Mouse (Mus musculus) megakaryocyte-erythroid progenitor cell, adult 5-6 weeks (primary cell): ENCODE results near the gene Vmn1r91. TPM values are rescaled to one million over a fixed set of nuclear protein-coding genes. Genes with fewer than 3 reads are reported as not detected.
"Not testable (repeated sequence)": the region's sequence is repeated elsewhere in the genome, so short reads cannot be mapped to it uniquely, and the experiment has no call there.

ENCODE experiments used
- ATAC-seq: replicated peaks from 2 replicates; pipeline ENCODE4 v1.8.0; 2016; ENCODE audit warnings: mild to moderate bottlenecking, inconsistent platforms; ENCODE audit not compliant: severe bottlenecking, poor library complexity, low FRiP score, low TSS enrichment
- total RNA-seq, 2 experiments: library from RNA; stranded (forward) in 1 of 2; stranded (reverse) in 1 of 2; fragments of 200-1000, 215-1000 nt in 1 of 2; fragments of >200 nt in 1 of 2; fragmentation: Nextera tagmentation in 1 of 2; gene quantifications; 2 replicates each; pipeline ENCODE4 v1.2.3; 2014 to 2017

Gene Vmn1r91
- not detected in 2 replicates for total RNA-seq (2014; fragmentation: Nextera tagmentation)
- not detected in 2 replicates for total RNA-seq (2017)

DNA sequence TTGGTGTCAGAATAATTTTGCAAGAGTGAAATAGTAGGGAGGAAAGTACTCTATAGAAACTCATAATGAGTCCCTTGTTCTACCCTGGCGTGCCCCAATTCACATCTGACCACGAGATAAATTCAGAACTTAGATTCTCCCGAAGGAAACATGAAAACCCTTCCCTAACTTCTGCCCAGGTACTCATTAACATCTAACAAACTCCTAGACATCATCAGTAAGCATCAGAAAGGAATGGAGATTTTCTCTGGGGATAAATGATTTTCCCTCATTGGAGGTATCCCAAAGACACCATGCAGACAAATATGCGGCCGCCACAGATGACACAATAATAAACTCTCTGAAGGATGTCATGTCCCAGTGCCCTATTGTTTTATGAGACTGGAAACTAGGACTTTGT, at the start of gene Vmn1r91:
Gene Vmn1r91, plus strand, starts transcription at position 301 of the 400 bp plus-strand sequence.
- not testable (repeated sequence) for ATAC-seq

DNA sequence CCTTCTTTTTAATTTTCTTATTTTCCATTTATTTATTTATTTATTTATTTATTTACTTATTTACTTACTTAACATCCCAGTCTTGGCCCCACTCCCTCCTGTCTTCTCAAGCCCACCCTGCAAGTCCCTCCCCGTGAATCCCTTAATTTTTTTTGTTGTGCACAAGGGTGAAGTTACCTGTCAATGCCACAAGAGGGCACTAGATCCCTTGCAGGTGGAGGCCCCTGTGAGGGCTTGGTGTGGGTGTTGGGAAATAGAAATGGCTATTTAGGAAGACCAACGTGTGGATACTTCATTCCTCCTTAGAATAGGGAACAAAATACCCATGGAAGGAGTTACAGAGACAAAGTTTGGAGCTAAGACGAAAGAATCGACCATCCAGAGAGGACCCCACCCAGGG, 35.4 kb upstream of the Vmn1r91 start:
- not testable (repeated sequence) for ATAC-seq

DNA sequence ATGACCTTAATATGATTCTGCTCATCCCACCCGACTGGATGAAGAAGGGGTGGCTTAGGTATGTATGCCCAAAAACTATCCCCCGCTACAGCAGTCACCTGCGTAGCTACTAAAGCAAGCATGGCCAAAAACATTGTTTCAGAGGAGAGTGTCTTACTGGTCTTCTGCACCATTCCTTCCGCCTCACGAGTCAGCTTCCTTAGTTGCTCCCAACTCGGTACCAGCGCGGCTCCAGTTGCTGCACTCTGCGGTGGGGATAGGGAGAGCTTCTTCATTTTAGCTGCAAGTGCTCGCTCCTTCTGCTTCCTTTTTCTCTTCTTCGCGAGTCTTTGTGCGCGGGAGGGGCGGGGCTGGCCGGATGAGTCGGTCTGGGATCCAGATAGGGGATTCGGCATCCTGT, 21.4 kb upstream of the Vmn1r91 start:
- ATAC-seq = not testable (repeated sequence)

DNA sequence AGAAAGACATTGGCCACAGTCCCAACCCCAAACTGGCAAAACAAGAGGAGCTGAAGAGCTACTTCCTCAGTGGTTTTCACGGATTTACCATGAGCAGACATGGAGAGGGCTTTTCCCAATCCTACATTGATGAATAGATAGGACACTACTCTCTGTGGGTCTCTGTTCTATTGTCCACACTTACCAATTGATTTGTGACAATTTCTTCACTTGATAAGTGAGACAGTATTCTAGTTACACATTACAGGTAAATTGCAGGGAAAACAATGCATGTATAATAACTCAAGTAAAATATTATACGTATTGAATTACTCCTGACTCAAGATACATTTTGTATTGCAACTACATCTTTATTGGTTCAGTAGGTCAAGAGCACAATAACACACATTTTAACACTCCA, 23.0 kb downstream of the Vmn1r91 start, which contains the start of gene Gm16442:
Gene Gm16442, minus strand, starts transcription at position 101 of the 400 bp plus-strand sequence.
- ATAC-seq = not testable (repeated sequence)

DNA sequence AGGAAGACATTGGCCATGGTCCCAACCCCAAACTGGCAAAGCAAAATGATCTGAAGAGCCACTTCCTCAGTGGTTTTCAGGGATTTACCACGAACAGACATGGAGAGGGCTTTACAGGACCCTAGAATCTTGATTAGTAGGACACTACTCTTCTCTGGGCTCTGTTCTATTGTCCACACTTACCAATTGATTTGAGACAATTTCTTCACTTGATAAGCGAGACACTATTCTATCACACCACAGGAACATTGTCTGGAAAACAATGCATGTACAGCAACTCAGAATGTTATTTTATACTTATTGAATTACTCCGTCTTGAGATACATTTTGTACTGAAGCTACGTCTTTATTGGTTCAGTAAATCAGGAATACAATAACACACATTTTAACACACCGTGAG, 39.5 kb downstream of the Vmn1r91 start, which contains the start of gene Vmn1r93:
Gene Vmn1r93, minus strand, starts transcription at position 101 of the 400 bp plus-strand sequence.
- ATAC-seq = not testable (repeated sequence)

Other genes with a start within 250 kb of the Vmn1r91 start
- gene Gm19345, start 247.7 kb upstream of the Vmn1r91 start, total RNA-seq (2014; fragmentation: Nextera tagmentation) = not detected in 2 replicates
- gene Gm19345, start 247.7 kb upstream of the Vmn1r91 start, total RNA-seq (2017) = not detected in 2 replicates
- gene Ceacam16, start 238.4 kb upstream of the Vmn1r91 start, total RNA-seq (2014; fragmentation: Nextera tagmentation) = not detected in 2 replicates
- not detected in 2 replicates for gene Ceacam16, start 238.4 kb upstream of the Vmn1r91 start, total RNA-seq (2017)
- not detected in 2 replicates for gene Ceacam19, start 211.7 kb upstream of the Vmn1r91 start, total RNA-seq (2014; fragmentation: Nextera tagmentation)
- not detected in 2 replicates for gene Ceacam19, start 211.7 kb upstream of the Vmn1r91 start, total RNA-seq (2017)
- 1.3 and 6.4 TPM in 2 replicates for gene Pvr, start 178.5 kb upstream of the Vmn1r91 start, total RNA-seq (2014; fragmentation: Nextera tagmentation)
- 0.85 and 0.91 TPM in 2 replicates for gene Pvr, start 178.5 kb upstream of the Vmn1r91 start, total RNA-seq (2017)
- not detected in 2 replicates for gene Igsf23, start 148.9 kb upstream of the Vmn1r91 start, total RNA-seq (2014; fragmentation: Nextera tagmentation)
- 0.50 TPM in 1 of 2 replicates, not detected in the other for gene Igsf23, start 148.9 kb upstream of the Vmn1r91 start, total RNA-seq (2017)
- not detected in 2 replicates for gene Ceacam20, start 134.3 kb upstream of the Vmn1r91 start, total RNA-seq (2014; fragmentation: Nextera tagmentation)
- gene Ceacam20, start 134.3 kb upstream of the Vmn1r91 start, total RNA-seq (2017) = not detected in 2 replicates
- not detected in 2 replicates for gene Nlrp9b, start 108.2 kb upstream of the Vmn1r91 start, total RNA-seq (2014; fragmentation: Nextera tagmentation)
- not detected in 2 replicates for gene Nlrp9b, start 108.2 kb upstream of the Vmn1r91 start, total RNA-seq (2017)
- not detected in 2 replicates for gene Gm16442, start 22.9 kb downstream of the Vmn1r91 start, total RNA-seq (2014; fragmentation: Nextera tagmentation)
- not detected in 2 replicates for gene Gm16442, start 22.9 kb downstream of the Vmn1r91 start, total RNA-seq (2017)
- not detected in 2 replicates for gene Vmn1r93, start 39.4 kb downstream of the Vmn1r91 start, total RNA-seq (2014; fragmentation: Nextera tagmentation)
- gene Vmn1r93, start 39.4 kb downstream of the Vmn1r91 start, total RNA-seq (2017) = not detected in 2 replicates
- gene Vmn1r94, start 68.7 kb downstream of the Vmn1r91 start, total RNA-seq (2014; fragmentation: Nextera tagmentation) = not detected in 2 replicates
- gene Vmn1r94, start 68.7 kb downstream of the Vmn1r91 start, total RNA-seq (2017) = not detected in 2 replicates
- not detected in 2 replicates for gene Vmn1r95, start 94.0 kb downstream of the Vmn1r91 start, total RNA-seq (2014; fragmentation: Nextera tagmentation)
- not detected in 2 replicates for gene Vmn1r95, start 94.0 kb downstream of the Vmn1r91 start, total RNA-seq (2017)
- not detected in 2 replicates for gene Gm6164, start 105.9 kb downstream of the Vmn1r91 start, total RNA-seq (2014; fragmentation: Nextera tagmentation)
- not detected in 2 replicates for gene Gm6164, start 105.9 kb downstream of the Vmn1r91 start, total RNA-seq (2017)
- not detected in 2 replicates for gene Gm4498, start 134.1 kb downstream of the Vmn1r91 start, total RNA-seq (2014; fragmentation: Nextera tagmentation)
- not detected in 2 replicates for gene Gm4498, start 134.1 kb downstream of the Vmn1r91 start, total RNA-seq (2017)
- not detected in 2 replicates for gene Gm5890, start 163.2 kb downstream of the Vmn1r91 start, total RNA-seq (2014; fragmentation: Nextera tagmentation)
- not detected in 2 replicates for gene Gm5890, start 163.2 kb downstream of the Vmn1r91 start, total RNA-seq (2017)
- gene Gm4133, start 234.4 kb downstream of the Vmn1r91 start, total RNA-seq (2014; fragmentation: Nextera tagmentation) = not detected in 2 replicates
- gene Gm4133, start 234.4 kb downstream of the Vmn1r91 start, total RNA-seq (2017) = not detected in 2 replicates